In the genomic region with DNA sequence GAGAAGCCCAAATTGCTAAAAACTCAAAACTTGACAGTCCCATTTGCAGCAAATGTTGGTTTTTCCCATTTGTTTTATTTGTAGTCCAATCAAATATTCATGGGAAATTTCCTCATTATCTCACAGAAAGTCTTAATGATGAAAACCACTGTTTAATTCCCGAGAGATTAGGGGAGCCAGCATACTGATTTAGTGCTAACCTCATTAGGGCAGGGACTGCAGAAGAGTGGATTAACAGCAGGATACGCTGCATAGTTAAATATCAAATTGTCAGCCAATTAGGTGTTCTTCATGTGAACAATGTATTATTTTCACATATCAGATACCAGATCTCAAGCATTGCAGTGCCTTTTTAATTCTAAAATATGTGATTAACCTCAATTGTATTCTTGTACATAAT, we compare ENCODE assay signal across 15 mouse cellular contexts.
"Had no signal": no experiment of that assay in that cellular context is flagged by ENCODE, and none has a peak within 500 bp of the region (broad histone marks: within the 10 kb centered on the region; RNA-seq: fewer than 3 reads in every experiment).

No protein-coding gene starts in this region.

- H3K27me3 ChIP-seq: limb, embryonic 15.5 days; liver, embryonic 12.5 days; neural tube, embryonic 15.5 days; stomach, embryonic 15.5 days had no signal

- H3K27ac ChIP-seq: kidney, postnatal 0 days; limb, embryonic 15.5 days; liver, embryonic 12.5 days; neural tube, embryonic 15.5 days; stomach, embryonic 15.5 days had no signal

- H3K4me2 ChIP-seq: limb, embryonic 15.5 days; liver, embryonic 12.5 days; lung, embryonic 14.5 days; neural tube, embryonic 15.5 days; stomach, embryonic 15.5 days had no signal

- H3K4me1 ChIP-seq: limb, embryonic 15.5 days; liver, embryonic 12.5 days; neural tube, embryonic 15.5 days; stomach, embryonic 15.5 days had no signal

- DNase-seq: kidney, adult 9 months; kidney, postnatal 36 days; layer of hippocampus, adult 9-11 months; layer of hippocampus, postnatal 36 days; lung, embryonic 14.5 days; lung, postnatal 10 days; lung, postnatal 4 days; right cerebral cortex, postnatal 14 days; thymus, postnatal 4 days had no signal

- H3K9ac ChIP-seq: limb, embryonic 15.5 days; liver, embryonic 12.5 days; lung, embryonic 14.5 days; neural tube, embryonic 15.5 days; stomach, embryonic 15.5 days had no signal

- H3K4me3 ChIP-seq: limb, embryonic 15.5 days; liver, embryonic 12.5 days; myocyte; neural tube, embryonic 15.5 days; stomach, embryonic 15.5 days had no signal

- H3K36me3 ChIP-seq: limb, embryonic 15.5 days; liver, embryonic 12.5 days; neural tube, embryonic 15.5 days; stomach, embryonic 15.5 days had no signal

- H3K9me3 ChIP-seq: limb, embryonic 15.5 days; liver, embryonic 12.5 days; neural tube, embryonic 15.5 days; stomach, embryonic 15.5 days had no signal

- ATAC-seq: liver, embryonic 12.5 days had no signal
